Mouse (Mus musculus): ENCODE data around the gene Cfap44.
"Not testable (repeated sequence)": the region's sequence is repeated elsewhere in the genome, so short reads cannot be mapped to it uniquely, and the experiment has no call there.

Gene Cfap44

DNA sequence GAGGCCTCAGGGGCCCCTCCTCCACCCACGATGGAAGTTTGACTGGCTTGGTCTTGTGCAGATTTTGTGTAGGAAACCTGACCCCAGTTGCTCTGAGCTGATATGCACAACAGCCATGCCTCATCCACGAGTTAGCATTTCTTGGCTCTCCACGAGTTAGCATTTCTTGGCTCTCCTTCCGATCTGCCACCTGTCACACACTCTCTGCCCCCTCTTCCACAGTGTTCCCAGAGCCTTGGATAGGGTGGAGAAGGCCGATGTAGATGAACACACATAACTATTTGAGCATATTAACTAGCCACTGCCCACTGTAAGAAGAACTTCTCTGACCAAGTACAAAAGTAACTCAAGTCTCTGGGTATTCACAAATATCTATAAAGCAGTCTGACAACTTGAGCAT is 33.9 kb downstream of the Cfap44 start:
- DNase-seq (ENCODE audit: low spot score), result no peak

DNA sequence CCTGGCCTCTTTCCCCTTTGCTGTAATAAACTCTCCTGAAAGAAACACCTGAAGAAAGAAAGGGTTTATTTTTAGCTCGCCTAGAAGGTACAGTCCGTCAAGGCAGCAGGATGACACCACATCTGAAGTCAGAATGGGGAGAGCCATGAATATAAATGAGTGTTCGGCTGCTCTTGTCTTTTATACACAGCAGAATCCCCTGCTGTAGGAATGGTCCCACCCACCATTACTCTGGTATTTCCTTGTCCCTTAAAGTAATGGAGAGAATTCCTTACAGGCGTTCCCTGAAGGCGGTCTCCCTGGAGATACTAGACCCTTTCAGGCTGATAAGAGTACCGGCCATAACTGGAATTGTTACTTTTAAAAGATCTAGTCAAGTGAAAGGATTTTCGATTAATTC is 35.4 kb downstream of the Cfap44 start:
- DNase-seq (ENCODE audit: low spot score), result no peak

DNA sequence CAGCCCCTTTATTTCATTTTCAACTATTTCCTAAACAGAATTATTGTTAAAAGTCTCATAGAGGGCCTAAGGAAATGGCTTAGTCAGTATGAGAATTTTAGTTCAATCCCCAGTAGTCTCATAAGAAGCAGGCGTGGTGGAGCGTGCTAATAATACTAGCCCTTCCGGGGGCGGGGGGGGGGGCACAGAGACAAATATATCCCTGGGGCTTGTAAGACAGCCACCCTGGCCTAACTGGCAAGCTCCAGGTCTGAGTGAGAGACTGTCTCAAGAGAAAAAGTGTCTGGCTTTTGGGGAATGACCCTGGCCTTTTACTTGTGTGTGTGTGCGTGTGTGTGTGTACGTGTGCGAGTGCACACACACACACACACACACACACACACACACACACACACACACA is 40.3 kb downstream of the Cfap44 start:
- no peak for DNase-seq (ENCODE audit: low spot score)

DNA sequence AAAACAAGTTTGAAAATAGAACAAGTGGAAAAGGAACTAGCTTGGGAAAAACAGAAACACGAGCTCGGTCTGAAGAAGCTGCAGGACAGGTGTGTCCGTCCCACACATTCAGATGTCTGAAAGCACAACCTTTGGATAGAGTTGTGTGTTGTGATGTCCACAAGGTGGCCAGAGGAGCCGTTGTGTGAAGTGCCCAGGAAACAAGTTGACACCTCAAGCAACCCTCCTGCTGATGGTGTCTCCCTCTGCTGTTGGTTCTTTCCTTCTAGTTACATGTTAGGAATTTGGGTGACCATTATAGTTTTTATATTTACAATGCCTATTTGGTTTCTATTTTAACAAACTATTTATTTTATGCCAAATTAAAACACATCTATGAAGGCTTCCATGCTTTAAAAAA is 40.9 kb downstream of the Cfap44 start:
- DNase-seq (ENCODE audit: low spot score), result no peak

DNA sequence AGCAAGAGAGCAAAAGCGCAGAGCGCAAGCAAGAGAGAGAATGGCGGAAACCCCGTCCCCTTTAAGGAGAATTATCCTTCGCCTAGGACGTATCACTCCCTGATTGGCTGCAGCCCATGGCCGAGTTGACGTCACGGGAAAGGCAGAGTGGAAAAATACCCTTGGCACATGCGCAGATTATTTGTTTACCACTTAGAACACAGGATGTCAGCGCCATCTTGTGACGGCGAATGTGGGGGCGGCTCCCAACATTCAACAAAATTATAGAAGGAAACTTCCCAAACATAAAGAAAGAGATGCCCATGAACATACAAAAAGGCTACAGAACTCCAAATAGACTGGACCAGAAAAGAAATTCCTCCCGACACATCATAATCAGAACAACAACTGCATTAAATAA is 47.3 kb downstream of the Cfap44 start:
- DNase-seq (ENCODE audit: low spot score), result not testable (repeated sequence)

DNA sequence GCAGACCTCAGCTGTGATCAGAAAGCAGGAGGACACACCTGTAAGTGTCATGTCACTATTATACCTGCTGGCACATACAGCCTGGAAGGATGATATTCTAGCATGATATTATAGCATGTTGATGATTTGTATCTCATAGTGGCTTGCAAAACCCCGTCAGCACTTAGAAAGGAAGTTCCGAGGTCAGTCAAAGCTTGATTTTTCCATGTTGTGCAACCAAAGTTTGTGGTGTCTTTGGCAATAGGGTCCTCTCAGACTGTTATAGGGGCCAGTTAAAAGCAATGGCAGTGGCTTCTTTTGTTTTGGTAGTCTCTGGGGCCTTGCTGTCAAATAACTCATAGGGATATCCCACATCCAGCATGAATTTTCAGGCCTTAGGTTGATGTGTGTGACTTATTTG is 63.3 kb downstream of the Cfap44 start:
- no peak for DNase-seq (ENCODE audit: low spot score)

DNA sequence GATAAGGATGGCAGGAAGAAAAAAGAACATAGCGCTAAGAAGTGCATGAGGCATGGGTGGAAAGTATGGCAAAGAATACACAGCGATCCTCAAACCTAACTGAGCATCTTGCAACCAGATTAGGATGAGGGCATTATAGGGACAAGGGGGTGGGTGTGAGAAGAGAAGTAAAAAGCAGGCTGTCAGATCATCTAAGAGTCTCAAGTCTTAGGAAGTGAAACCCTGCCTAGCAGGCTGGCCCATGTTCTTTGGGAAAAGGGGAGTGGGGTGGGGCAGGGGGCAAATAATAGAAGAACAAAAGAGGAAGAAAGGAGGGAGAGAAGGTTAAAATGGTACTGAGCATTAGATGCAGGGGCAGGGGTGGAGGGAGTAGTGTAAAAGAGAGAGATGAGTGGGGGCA is 64.2 kb downstream of the Cfap44 start:
- no peak for DNase-seq (ENCODE audit: low spot score)

DNA sequence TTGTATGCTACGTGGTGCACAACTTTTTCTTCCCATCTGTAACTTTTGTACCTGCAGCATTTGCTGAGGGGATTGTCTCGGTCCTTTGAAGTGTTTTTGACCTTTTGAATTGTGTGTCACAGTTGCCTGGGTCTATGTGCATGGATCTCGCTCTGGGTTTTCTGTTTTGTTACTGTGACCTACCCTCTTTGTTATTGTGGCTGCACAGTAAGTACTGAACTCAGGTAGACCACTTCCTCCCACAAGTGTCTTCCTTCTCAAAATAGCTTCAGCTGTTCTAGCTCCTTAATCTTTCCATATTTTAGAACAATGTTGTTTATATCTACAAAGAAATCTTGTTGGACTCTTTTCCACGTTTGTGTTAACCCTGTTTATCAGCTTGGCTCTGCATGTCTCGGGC is 66.3 kb downstream of the Cfap44 start:
- DNase-seq (ENCODE audit: low spot score), result peak; percentile 17

DNA sequence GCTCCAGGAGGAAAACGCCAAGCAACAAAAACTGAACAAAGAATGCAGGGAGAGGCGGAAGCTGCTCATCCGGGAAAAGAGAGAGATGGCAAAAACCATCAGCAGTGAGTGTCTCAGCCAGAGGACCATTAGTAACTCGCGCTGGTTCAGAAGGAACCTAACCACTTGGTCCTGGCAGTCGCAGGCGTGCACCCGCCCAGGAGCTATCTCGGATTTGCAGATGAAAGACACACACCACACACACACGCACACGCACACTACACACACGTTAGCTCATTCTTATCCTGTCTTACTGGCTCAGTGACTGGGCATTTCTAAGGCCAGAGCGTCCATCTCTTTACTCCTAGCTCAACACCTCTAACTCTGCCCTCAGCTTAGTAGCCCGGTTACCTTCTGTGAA is 80.7 kb downstream of the Cfap44 start:
- DNase-seq (ENCODE audit: low spot score), result no peak

DNA sequence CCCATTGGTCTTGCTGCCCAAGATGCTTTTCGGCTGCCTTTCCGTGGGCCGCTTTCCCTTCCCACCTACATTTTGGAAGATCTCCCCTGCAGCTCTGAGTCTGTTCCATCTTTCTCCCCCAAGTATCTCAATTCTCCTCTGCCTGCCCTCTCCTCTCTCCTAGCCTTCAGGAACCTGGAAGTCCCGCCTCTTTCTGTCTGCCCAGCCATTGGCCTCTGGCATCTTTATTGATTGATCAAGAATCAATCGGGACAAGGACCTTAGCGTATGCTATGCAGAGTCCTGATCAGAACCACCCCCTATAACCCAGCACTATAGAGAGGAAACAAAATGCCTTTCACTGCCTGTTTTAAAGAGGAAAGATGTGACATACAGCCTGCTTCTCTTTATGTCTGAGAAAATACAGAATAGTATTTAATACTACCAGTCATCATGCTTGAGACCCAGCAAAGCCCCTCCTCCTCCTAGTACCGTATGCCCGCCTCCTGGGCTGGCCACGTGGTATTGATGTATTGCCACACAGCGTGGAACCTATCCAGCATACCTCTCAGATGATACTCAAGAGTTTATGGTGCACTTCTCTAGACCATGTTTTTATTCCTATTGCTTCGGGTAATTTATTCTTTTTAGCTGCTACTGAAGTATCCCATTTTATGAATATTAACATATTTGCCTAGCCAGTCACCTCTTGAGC is 81.2 kb downstream of the Cfap44 start:
- DNase-seq (ENCODE audit: low spot score), result no peak

DNA sequence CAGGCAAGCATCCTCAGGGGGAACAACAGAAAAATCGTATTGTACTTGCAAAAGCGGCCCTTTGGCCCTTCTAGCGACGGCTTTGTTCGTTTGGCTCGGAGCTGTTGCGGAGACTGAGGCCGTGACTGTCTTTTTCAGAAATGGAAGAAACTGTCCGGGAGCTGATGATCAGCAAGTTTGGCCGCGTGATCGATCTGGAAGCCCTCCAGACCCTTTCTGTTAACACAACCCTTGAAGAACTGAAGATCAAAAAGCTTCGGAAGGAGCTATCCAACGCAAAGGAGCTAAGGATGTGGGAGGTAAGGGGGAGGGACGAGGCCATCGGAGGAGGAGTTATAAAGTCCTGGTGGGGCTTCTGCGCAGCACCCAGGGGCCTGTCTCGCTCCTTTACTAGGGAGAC is 84.2 kb downstream of the Cfap44 start:
- DNase-seq (ENCODE audit: low spot score), result no peak

DNA sequence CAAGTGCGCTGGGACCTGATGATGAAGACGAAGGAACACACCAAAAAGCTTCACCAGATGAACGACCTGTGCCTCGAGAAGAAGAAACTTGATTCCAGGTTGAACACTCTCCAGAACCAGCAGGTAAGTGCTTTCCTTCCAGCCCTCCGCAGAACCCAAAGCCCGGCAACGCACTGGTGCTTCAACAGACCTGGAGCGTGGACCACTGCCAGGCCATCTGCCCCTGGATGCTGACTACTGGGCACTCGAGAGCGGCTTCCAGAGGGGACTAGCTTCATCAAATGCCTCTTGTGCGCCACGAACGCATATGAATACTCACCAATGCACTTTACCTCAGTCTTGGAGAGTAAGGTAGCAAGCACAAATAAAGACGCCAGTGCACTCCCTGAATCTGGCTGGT is 85.3 kb downstream of the Cfap44 start:
- no peak for DNase-seq (ENCODE audit: low spot score)

DNA sequence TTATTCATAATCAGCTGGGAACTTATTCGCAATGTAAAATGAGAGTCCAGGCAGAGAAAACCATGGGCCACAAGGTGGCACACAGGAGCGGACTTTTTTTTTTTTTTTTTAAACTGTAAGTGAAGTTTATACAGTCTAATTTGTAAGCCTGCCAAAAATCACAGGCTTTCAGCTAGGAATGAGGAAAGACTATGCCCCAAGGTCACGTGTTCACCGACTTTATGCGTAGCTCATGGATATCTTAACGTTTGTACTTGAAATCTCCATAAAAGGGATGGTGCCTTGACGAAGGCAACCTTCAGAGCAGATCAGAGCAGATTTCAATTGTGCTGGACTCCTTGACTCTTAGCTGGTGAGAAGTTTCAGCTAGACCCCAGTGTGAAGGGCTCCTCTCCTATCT is 86.0 kb downstream of the Cfap44 start:
- no peak for DNase-seq (ENCODE audit: low spot score)

DNA sequence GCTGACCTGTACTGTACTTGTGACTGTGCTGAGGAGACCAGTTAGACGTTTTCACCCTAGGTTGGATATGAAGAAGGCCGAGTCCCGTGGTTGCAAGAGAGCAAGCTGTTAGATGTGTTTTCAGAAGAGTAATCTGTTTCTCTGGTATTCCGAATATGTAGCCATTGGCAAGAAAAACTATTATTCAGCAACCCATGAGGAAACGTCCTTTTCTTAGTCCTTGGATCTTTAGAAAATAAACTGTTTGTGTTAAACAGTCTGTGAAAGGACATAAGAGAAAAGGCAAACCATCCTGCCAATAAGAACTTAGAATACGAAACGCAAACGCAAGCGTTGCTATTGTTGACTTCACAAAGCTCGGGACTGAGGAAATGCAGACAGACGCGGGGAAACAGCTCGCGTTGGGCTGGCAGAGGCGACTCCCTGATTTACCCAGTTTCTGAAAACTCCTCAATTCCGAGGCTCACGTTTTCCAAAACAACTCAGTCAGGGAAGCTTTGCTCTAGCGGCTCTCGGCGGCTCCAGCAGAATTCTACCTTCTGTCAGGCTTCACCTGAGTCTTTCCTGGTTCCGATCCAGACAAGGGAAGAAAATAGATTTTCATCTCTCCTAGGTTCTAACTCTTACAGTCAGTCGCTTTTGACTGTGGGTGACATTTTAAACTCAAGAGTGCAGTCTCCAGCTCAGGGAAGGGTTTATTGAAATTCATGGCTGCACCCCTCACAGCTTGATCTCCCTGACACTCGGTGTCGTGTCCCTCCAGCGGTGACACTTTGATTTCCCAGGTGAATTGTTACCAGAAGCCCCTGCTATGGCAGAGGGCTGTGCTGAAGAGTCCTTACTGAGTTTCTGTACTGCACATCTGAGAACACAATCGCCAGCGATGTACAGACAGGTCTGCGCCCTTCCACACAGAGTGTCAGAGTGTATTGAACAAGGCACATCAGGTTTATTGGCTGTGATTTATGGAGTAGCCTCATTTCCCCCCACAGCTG is 87.3 kb downstream of the Cfap44 start:
- no peak for DNase-seq (ENCODE audit: low spot score)

DNA sequence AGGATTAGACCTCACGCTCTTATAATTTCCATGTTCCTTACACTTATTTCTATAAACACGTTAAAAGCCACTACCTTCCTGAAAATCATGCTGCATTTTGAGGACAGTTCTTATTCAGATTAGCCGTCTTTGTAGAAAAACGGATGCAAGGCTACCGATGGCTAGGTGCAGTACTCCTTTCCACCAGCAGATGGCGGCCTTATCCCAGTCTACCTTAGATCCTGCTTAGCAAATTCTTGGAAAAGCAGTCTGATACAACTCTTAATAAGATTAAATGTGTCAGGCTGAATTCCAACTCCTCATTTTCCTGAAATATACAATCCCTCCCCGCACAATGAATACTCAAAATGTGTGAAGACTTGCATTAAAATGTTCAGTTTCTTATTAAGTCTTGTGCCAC is 89.5 kb downstream of the Cfap44 start:
- DNase-seq (ENCODE audit: low spot score), result peak; percentile 32

DNA sequence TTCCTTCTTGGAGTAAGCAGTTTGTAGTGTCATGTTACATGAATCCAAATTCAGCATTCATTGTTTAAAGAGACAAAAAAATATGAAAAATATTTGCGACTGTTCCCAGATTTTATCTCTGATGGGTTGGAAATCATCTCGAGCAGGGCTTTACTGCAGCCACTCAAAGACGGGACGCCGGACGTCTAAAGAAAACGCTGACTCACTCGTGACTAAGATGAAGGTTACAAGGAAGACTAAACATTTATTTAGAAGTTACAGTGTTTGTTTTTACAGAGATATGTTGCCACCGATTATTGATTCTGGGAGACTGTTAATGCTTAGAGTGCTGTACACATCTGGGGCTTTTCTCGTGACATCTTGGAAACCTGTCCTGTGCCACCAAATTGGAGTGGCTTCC is 90.2 kb downstream of the Cfap44 start:
- DNase-seq (ENCODE audit: low spot score), result no peak

DNA sequence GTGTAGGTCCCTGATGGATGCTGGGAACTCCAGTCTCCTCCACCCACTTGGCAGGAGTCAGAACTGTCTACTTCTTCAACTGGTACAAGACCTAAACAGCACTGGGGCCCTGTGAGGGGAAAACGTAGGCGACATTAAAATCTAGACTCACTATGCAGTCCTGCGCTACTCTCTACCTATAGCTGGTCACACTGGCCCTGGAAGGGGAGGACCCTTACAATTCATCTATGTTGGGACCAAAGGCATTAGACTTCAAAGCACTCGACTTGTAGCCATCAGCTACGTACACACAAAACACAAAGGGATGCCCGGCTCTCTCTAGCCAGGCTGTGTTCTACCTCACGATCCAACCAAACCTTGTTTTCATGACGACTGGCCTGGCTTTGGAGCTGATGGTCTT is 91.1 kb downstream of the Cfap44 start:
- DNase-seq (ENCODE audit: low spot score), result no peak

DNA sequence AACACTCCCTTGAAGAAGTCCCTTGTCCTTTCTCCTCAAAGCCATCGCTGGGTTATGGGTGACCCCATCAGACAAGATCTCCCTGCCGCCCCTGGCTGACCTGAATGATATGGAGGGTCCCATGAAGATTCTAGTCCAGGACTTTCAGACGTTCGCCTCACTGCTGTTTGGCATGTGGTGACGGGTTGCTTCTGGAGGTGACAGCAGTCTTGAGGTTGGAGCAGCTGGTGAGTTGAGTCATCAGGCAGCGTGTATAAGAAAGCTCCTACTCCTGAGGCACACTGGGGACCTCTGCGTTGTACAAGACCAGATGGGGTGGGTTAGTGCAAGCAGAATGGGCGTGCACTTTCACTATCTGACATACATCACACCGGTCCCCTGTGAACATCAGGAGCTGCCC is 92.0 kb downstream of the Cfap44 start:
- no peak for DNase-seq (ENCODE audit: low spot score)

DNA sequence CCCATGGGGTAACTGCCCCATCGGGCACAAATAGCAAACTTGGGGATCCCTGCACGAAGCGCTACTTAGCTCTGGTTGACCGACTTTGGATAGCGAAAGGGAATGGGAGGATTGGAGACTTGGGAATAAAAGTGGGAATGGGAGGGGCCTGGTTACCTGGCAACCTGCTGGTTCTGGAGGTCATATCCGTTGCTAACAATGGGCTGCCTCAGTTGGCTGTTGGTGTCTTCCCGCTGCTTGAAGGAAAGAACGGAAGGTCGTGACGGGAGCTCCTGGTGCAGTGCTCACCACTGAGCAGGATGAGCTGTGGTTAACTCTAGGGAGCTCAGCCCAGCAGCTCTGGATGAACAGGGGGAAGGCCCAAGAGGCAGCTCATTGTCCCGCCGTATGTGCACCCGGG is 92.6 kb downstream of the Cfap44 start:
- DNase-seq (ENCODE audit: low spot score), result no peak

DNA sequence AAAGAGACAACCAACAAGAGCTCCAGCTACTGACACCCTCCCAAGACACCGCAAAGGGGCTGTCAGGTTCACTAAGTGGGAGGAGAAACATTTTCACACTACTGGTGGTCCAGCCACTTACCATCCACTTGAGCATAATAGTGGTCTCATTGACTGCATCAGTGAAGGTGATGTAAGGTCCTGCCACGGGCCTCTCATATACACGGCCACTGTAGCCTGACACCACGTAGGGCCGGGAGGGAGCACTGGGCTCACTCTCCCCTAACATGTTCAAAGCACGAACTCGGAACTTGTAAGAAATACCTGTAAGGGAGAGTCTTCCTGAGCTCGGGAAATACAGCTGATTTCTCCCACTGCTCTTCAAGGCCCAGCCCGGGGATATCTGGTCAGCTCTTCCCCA is 96.5 kb downstream of the Cfap44 start:
- no peak for DNase-seq (ENCODE audit: low spot score)

DNA sequence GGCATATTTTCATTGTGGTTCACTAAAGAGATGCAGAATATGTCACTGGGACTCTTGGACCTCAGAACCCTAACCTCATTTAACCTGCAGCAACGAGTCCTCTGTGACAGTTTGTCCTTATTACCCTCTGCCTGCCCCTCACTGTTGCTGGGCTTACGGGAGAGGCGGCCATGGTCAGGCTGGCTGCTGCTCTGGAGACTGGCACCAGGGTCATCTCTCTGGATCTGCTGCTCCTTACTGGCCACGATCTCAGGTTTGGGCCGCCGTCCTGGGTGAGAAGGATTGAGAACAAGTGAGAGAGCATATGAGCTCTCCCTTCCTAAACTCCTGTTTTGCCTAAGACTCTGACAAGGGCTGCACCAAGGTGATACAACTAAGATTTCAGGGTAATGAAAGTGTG is 97.6 kb downstream of the Cfap44 start:
- DNase-seq (ENCODE audit: low spot score), result no peak

DNA sequence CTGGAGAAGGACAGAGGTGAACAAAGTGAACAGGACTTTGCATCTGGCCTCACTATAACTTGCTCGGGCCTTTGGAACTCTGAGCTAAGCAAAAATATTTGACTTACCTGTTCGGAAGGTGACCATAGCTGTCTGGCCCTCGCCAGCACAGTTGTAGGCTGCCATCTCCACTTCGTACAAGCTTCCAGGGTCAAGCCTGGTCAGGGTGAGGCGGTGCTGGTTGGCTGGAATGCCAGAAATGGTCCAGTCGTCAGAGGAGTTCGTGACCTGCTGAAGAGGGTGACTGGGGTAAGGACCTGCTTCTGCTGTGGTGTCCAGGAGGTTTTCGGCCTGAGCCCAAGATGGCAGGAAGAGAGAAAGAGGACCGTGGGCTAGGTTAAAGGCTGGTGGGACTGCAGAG is 98.1 kb downstream of the Cfap44 start:
- DNase-seq (ENCODE audit: low spot score), result no peak

DNA sequence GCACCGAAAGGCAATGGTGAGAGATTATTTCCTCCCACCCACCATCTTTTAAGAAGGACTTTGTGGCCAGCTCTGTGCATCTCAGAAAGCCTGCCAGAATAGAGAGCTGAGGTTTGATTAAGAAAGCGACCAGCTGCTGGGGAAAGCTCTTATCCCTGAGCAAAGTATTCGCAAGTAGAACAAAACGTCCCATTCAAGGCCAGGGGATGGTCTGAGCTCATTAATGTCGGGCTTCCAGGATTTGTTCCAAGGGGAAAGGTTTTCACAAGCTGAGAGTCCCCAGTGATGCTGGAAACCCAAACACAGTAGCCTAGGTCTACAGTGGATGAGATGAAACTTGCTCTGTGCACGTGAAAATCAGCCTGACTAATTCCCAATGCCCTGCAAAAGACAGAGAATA is 99.3 kb downstream of the Cfap44 start:
- no peak for DNase-seq (ENCODE audit: low spot score)

All from T-cell, adult 2 months (primary cell).